Mouse (Mus musculus) midbrain, embryonic 14.5 days (tissue): Measurements from ENCODE around the gene Ypel4. TPM values are rescaled to one million over a fixed set of nuclear protein-coding genes. Genes with fewer than 3 reads are reported as not detected.
A peak's percentile ranks its signal among the peaks of the same experiment; 100 is the strongest.

Experiments
- ATAC-seq: fragments of 200-750 bp; cut with Nextera tagmentation; 2 replicates; pipeline ENCODE4 v1.8.0; 2017; ENCODE audit warnings: moderate number of reproducible peaks, moderate library complexity; ENCODE audit not compliant: low FRiP score, low TSS enrichment
- DNase-seq: peaks from one replicate; pipeline ENCODE4 v3.0.0-alpha.2; 2015
- H3K27ac ChIP-seq: fragments of 300-500 bp; sonication (generic); replicated peaks from 2 replicates; pipeline ENCODE4 v1.5.1; 2014; ENCODE audit warnings: mild to moderate bottlenecking, low read depth, low read length, moderate library complexity
- H3K27me3 ChIP-seq: fragments of 300-500 bp; sonication (generic); 2 replicates; pipeline ENCODE4 v1.6.1; 2014; ENCODE audit warnings: low read length, control low read depth, mixed read lengths; ENCODE audit not compliant: control insufficient read depth, insufficient read depth
- H3K36me3 ChIP-seq: fragments of 300-500 bp; sonication (generic); 2 replicates; pipeline ENCODE4 v1.6.1; 2014; ENCODE audit warnings: low read length, control low read depth; ENCODE audit not compliant: control insufficient read depth, insufficient read depth
- H3K4me1 ChIP-seq: fragments of 300-500 bp; sonication (generic); 2 replicates; pipeline ENCODE4 v1.6.1; 2014; ENCODE audit warnings: mild to moderate bottlenecking, antibody characterized with exemption, low read length, control low read depth; ENCODE audit not compliant: control insufficient read depth, insufficient read depth
- H3K4me2 ChIP-seq: fragments of 300-500 bp; sonication (generic); 2 replicates; pipeline ENCODE4 v1.6.1; 2014; ENCODE audit warnings: mild to moderate bottlenecking, low read length, moderate library complexity
- H3K4me3 ChIP-seq: fragments of 300-500 bp; sonication (generic); replicated peaks from 2 replicates; pipeline ENCODE4 v1.5.1; 2014; ENCODE audit warnings: low read depth, low read length
- H3K9ac ChIP-seq: fragments of 300-500 bp; sonication (generic); replicated peaks from 2 replicates; pipeline ENCODE4 v1.6.1; 2014; ENCODE audit warnings: mild to moderate bottlenecking, low read length, moderate library complexity
- H3K9me3 ChIP-seq: fragments of 300-500 bp; sonication (generic); 2 replicates; pipeline ENCODE4 v1.6.1; 2016; ENCODE audit warnings: low read length, control low read depth, mixed read lengths; ENCODE audit not compliant: control insufficient read depth
- WGBS: fragments of 180-500 bp; shearing (Covaris S2); extraction: QIAGEN DNeasy Blood & Tissue Kit; methylation state at CpG from one replicate; pipeline ENCODE4 v1.1.7; 2014; 5-methylcytosine and 5-hydroxymethylcytosine counted together
- polyA plus RNA-seq: library from polyadenylated mRNA; unstranded; fragments of >200 nt; fragmentation: Nextera tagmentation; extraction: Ambion mirVana; gene quantifications from 2 replicates; pipeline ENCODE4 v1.2.1, GENCODE M21; 2014

Gene Ypel4
- polyA plus RNA-seq, 1 experiment from 2014 or later = 23.5 TPM

GRCm38 (mm10) chr2:84735346-84735920 is 1.6 kb downstream of the Ypel4 start:
- no peak for ATAC-seq
- peak overlapping the region; percentile 89 for H3K27ac ChIP-seq
- WGBS = 20% methylated on average over 7 of the region's 7 CpGs

GRCm38 (mm10) chr2:84736312-84737161 is 2.7 kb downstream of the Ypel4 start:
- peak overlapping the region; percentile 3; the same call in 1 of the 2 replicates for H3K27ac ChIP-seq
- no peaks in the 10 kb centered on the region for H3K27me3 ChIP-seq
- ATAC-seq (no peak), DNase-seq (peak; percentile 38)
- H3K4me3 ChIP-seq = peak overlapping the region; percentile 71
- H3K36me3 ChIP-seq = no peaks in the 10 kb centered on the region
- H3K4me2 ChIP-seq = peak overlapping the region; percentile 58
- peak overlapping the region; percentile 88 for H3K9ac ChIP-seq
- H3K4me1 ChIP-seq = peaks cover 52% of the 10 kb centered on the region
- H3K9me3 ChIP-seq = no peaks in the 10 kb centered on the region
- WGBS = 4% methylated on average over 27 of the region's 27 CpGs

More at GRCm38 (mm10) chr2:84735346-84735920, 1.6 kb downstream of the Ypel4 start:
- DNase-seq = peak; percentile 31
- H3K4me3 ChIP-seq = peak overlapping the region; percentile 71
- H3K9ac ChIP-seq = peak overlapping the region; percentile 88
- no peaks in the 10 kb centered on the region for H3K36me3 ChIP-seq
- H3K4me1 ChIP-seq = peaks cover 43% of the 10 kb centered on the region
- no peaks in the 10 kb centered on the region for H3K27me3 ChIP-seq
- H3K4me2 ChIP-seq = peak overlapping the region; percentile 58
- no peaks in the 10 kb centered on the region for H3K9me3 ChIP-seq

GRCm38 (mm10) chr2:84737451-84737925 is 3.6 kb downstream of the Ypel4 start:
- H3K4me3 ChIP-seq = peak overlapping the region; percentile 71
- H3K4me2 ChIP-seq = peak overlapping the region; percentile 58
- H3K27ac ChIP-seq = 0 out of 2 replicates have a peak overlapping the region, but pooled peaks have one; percentile 6
- H3K27me3 ChIP-seq = no peaks in the 10 kb centered on the region
- 0 out of 2 replicates have a peak overlapping the region, but pooled peaks have one; percentile 2 for H3K9ac ChIP-seq
- ATAC-seq (no peak), DNase-seq (peak; percentile 67)
- peaks cover 61% of the 10 kb centered on the region for H3K4me1 ChIP-seq
- no peaks in the 10 kb centered on the region for H3K36me3 ChIP-seq
- 4% methylated on average over 8 of the region's 8 CpGs for WGBS
- no peaks in the 10 kb centered on the region for H3K9me3 ChIP-seq

- H3K27me3 ChIP-seq = no peaks in the 10 kb centered on the region
- DNase-seq (peak; percentile 62), ATAC-seq (no peak)
- no peak overlapping the region for H3K4me3 ChIP-seq
- no peaks in the 10 kb centered on the region for H3K9me3 ChIP-seq
- 3% methylated on average over 12 of the region's 12 CpGs for WGBS
- no peak overlapping the region for H3K9ac ChIP-seq
- H3K4me1 ChIP-seq = peaks cover 57% of the 10 kb centered on the region
- peak overlapping the region; percentile 58 for H3K4me2 ChIP-seq
- H3K36me3 ChIP-seq = no peaks in the 10 kb centered on the region
- 0 out of 2 replicates have a peak overlapping the region, but pooled peaks have one; percentile 6 for H3K27ac ChIP-seq
These were observed 4.5 kb downstream of the Ypel4 start for GRCm38 (mm10) chr2:84738271-84738911.

- ATAC-seq (no peak), DNase-seq (peak; percentile 47)
- H3K4me3 ChIP-seq = 0 out of 2 replicates have a peak overlapping the region, but pooled peaks have one; percentile 72
- 62% methylated on average over 15 of the region's 15 CpGs for WGBS
- no peaks in the 10 kb centered on the region for H3K36me3 ChIP-seq
- H3K27me3 ChIP-seq = no peaks in the 10 kb centered on the region
- H3K4me1 ChIP-seq = peaks cover 56% of the 10 kb centered on the region
- peak overlapping the region; percentile 86 for H3K4me2 ChIP-seq
- H3K9me3 ChIP-seq = no peaks in the 10 kb centered on the region
- 0 out of 2 replicates have a peak overlapping the region, but pooled peaks have one; percentile 26 for H3K27ac ChIP-seq
- no peak overlapping the region for H3K9ac ChIP-seq
These were observed 6.9 kb downstream of the Ypel4 start for GRCm38 (mm10) chr2:84740608-84741333.

GRCm38 (mm10) chr2:84741841-84742450 is 8.1 kb downstream of the Ypel4 start:
- no peak for DNase-seq
- H3K4me1 ChIP-seq = peaks cover 45% of the 10 kb centered on the region
- peak overlapping the region; percentile 97 for H3K27ac ChIP-seq
- H3K27me3 ChIP-seq = no peaks in the 10 kb centered on the region
- H3K9ac ChIP-seq = peak overlapping the region; percentile 91
- H3K4me2 ChIP-seq = peak overlapping the region; percentile 86
- WGBS = under 1% methylated on average over 5 of the region's 5 CpGs
- H3K36me3 ChIP-seq = no peaks in the 10 kb centered on the region
- peak overlapping the region; percentile 72 for H3K4me3 ChIP-seq
- no peaks in the 10 kb centered on the region for H3K9me3 ChIP-seq
- ATAC-seq = no peak

GRCm38 (mm10) chr2:84742451-84743283 is 8.8 kb downstream of the Ypel4 start:
- H3K4me2 ChIP-seq = peak overlapping the region; percentile 86
- no peaks in the 10 kb centered on the region for H3K9me3 ChIP-seq
- H3K27me3 ChIP-seq = no peaks in the 10 kb centered on the region
- peaks cover 37% of the 10 kb centered on the region for H3K4me1 ChIP-seq
- DNase-seq (peak; percentile 87), ATAC-seq (peak; percentile 79)
- under 1% methylated on average over 26 of the region's 26 CpGs for WGBS
- peak overlapping the region; percentile 97 for H3K27ac ChIP-seq
- peak overlapping the region; percentile 72 for H3K4me3 ChIP-seq
- H3K36me3 ChIP-seq = no peaks in the 10 kb centered on the region
- peak overlapping the region; percentile 91 for H3K9ac ChIP-seq
